ENCODE assay signal across 15 mouse cellular contexts in the genomic region with DNA sequence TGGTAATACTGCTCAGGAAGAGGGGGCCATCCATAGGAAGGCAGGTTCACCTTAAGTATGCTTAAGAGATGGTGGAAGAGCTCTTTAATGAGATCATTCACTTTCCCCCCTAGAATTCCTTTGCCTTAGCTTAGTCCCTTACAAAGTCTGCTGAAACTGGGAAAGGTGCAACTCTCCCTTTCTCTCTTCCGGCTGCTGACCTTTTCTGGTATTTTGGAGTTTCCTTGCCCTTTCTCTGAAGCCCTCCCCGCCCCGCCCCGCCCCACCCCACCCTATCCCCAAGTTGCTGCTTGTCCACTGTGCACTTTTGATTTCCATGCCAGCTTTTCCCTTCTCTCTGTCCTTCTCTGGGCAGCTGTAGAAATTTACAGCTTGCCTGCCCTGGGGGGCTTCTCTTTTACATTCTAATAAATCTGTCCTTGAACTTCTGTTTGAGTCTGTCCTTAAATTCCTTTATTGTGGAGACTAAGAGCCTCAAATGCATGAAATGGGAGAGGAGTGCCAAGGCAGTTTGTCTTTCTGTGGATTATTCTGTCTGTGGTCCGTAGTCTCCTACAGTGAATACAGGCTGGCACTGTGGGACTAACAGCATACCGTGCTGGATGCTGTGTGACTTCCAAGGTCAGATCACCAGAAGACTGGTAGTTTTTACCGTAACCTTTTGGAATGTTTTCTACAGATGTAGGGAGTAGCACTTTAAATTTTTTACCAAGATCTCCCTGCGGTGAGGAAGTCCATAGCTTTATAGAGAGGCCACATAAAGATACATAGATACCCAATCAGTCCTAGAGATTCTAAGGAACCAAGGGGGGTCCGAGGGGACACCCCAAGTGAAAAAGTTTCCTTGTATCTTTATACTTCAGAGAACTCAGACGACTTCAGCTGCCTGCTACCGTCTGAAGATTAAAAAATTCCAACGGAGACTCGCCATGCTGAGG. TPM values are rescaled to one million over a fixed set of nuclear protein-coding genes. Genes with fewer than 3 reads are reported as not detected.
DNase-seq lines count a peak whose midpoint lies in the region; ATAC-seq and TF ChIP-seq lines count a peak whose summit lies in the region.
"Had no signal": no experiment of that assay in that cellular context is flagged by ENCODE, and none has a peak within 500 bp of the region (broad histone marks: within the 10 kb centered on the region; RNA-seq: fewer than 3 reads in every experiment).

No protein-coding gene starts in this region.

- no peaks in the 10 kb centered on the region for H3K36me3 ChIP-seq in lung, embryonic 16.5 days (ENCODE audit: control insufficient read depth, insufficient read depth, low read length)
- H3K36me3 ChIP-seq in ES-E14 (ENCODE audit: control insufficient read depth, insufficient read depth, low read length, poor library complexity, severe bottlenecking), result no peaks in the 10 kb centered on the region
- H3K36me3 ChIP-seq in intestine, embryonic 14.5 days (ENCODE audit: control insufficient read depth, insufficient read depth, low read length), result no peaks in the 10 kb centered on the region
- no peaks in the 10 kb centered on the region for H3K36me3 ChIP-seq in stomach, embryonic 15.5 days
- H3K36me3 ChIP-seq: embryonic facial prominence, embryonic 12.5 days; midbrain, embryonic 15.5 days had no signal

- no peak for DNase-seq in lung, postnatal 4 days
- DNase-seq in ES-E14 (ENCODE audit: low read depth, low spot score), result no peak
- DNase-seq in intestine, embryonic 14.5 days (ENCODE audit: low spot score), result no peak
- no peak for DNase-seq in spleen, postnatal 14 days (ENCODE audit: low spot score in 2 of 2)
- no peak for DNase-seq in embryo, embryonic 10 days (ENCODE audit: low spot score)
- DNase-seq: cerebellum, adult 9-10 months; heart, postnatal 14 days; left cerebral cortex, postnatal 4 days; lung, postnatal 10 days; thymus, adult 18-20 months had no signal

- H3K4me1 ChIP-seq in lung, embryonic 16.5 days (replicated peaks; ENCODE audit: control insufficient read depth, insufficient read depth, low read length), result no peaks in the 10 kb centered on the region
- peaks cover 4 to 6% of the 10 kb centered on the region in 2 experiments for H3K4me1 ChIP-seq in ES-E14 (ENCODE audit: control insufficient read depth in 2 of 2, insufficient read depth in 2 of 2, low read length in 2 of 2, poor library complexity in 1 of 2)
- no peaks in the 10 kb centered on the region for H3K4me1 ChIP-seq in intestine, embryonic 14.5 days (replicated peaks; ENCODE audit: control insufficient read depth, insufficient read depth, low read length)
- H3K4me1 ChIP-seq in stomach, embryonic 15.5 days, result no peaks in the 10 kb centered on the region
- H3K4me1 ChIP-seq: embryonic facial prominence, embryonic 12.5 days; forebrain, embryonic 13.5 days; midbrain, embryonic 15.5 days had no signal

- H3K9ac ChIP-seq in lung, embryonic 16.5 days (ENCODE audit: low read length), result no peak overlapping the region
- peak overlapping the region; percentile 26; the same call in 1 of the 2 replicates for H3K9ac ChIP-seq in ES-E14 (ENCODE audit: insufficient read depth, low read depth, low read length, poor library complexity, severe bottlenecking)
- no peak overlapping the region for H3K9ac ChIP-seq in intestine, embryonic 14.5 days (ENCODE audit: low read length)
- H3K9ac ChIP-seq in stomach, embryonic 15.5 days, result no peak overlapping the region
- H3K9ac ChIP-seq: embryonic facial prominence, embryonic 12.5 days; forebrain, embryonic 13.5 days; midbrain, embryonic 15.5 days had no signal

- in situ Hi-C loops in ES-E14 (cut with MboI; ENCODE audit: low sequenced_read_pairs in 2 of 2, unreplicated experiment in 2 of 2), result no loop called here

- WGBS in lung, embryonic 16.5 days, result 50% methylated on average over 12 of the region's 13 CpGs
- 50% methylated on average over 13 of the region's 13 CpGs for WGBS in intestine, embryonic 14.5 days
- 42% methylated on average over 13 of the region's 13 CpGs for WGBS in stomach, embryonic 15.5 days

- H3K9me3 ChIP-seq in lung, embryonic 16.5 days (ENCODE audit: control insufficient read depth, low read length), result no peaks in the 10 kb centered on the region
- no peaks in the 10 kb centered on the region for H3K9me3 ChIP-seq in ES-E14 (ENCODE audit: control insufficient read depth, insufficient read depth, low read depth, low read length)
- H3K9me3 ChIP-seq in intestine, embryonic 14.5 days (ENCODE audit: control insufficient read depth, low read length), result no peaks in the 10 kb centered on the region
- no peaks in the 10 kb centered on the region for H3K9me3 ChIP-seq in stomach, embryonic 15.5 days
- H3K9me3 ChIP-seq: embryonic facial prominence, embryonic 12.5 days; forebrain, embryonic 13.5 days; midbrain, embryonic 15.5 days had no signal

- H3K27me3 ChIP-seq in lung, embryonic 16.5 days (ENCODE audit: control insufficient read depth, insufficient read depth, low read depth, low read length), result no peaks in the 10 kb centered on the region
- H3K27me3 ChIP-seq in intestine, embryonic 14.5 days (replicated peaks; ENCODE audit: control insufficient read depth, insufficient read depth, low read length), result no peaks in the 10 kb centered on the region
- no peaks in the 10 kb centered on the region for H3K27me3 ChIP-seq in stomach, embryonic 15.5 days (replicated peaks)
- H3K27me3 ChIP-seq: embryonic facial prominence, embryonic 12.5 days; forebrain, embryonic 13.5 days; midbrain, embryonic 15.5 days had no signal

- no peak for ATAC-seq in lung, embryonic 16.5 days (ENCODE audit: low read depth)
- no peak for ATAC-seq in intestine, embryonic 14.5 days (replicated peaks; ENCODE audit: low FRiP score, low TSS enrichment, low read depth)
- ATAC-seq in stomach, embryonic 15.5 days (ENCODE audit: insufficient read depth, low FRiP score, low read depth), result no peak
- ATAC-seq: forebrain, embryonic 13.5 days; midbrain, embryonic 15.5 days had no signal

- no peak overlapping the region for H3K27ac ChIP-seq in lung, embryonic 16.5 days (ENCODE audit: low read length)
- H3K27ac ChIP-seq in ES-E14 (ENCODE audit: insufficient read depth, low read depth, low read length, poor library complexity, severe bottlenecking), result peak overlapping the region; percentile 69; the same call in 1 of the 2 replicates
- no peak overlapping the region for H3K27ac ChIP-seq in intestine, embryonic 14.5 days (ENCODE audit: low read depth)
- H3K27ac ChIP-seq in stomach, embryonic 15.5 days, result peak overlapping the region; percentile 36; the same call in 1 of the 2 replicates
- H3K27ac ChIP-seq: embryonic facial prominence, embryonic 12.5 days; forebrain, embryonic 13.5 days; midbrain, embryonic 15.5 days had no signal

- H3K4me2 ChIP-seq in lung, embryonic 16.5 days (ENCODE audit: low read depth, low read length), result peak overlapping the region; percentile 39
- H3K4me2 ChIP-seq in intestine, embryonic 14.5 days (ENCODE audit: low read length), result peak overlapping the region; percentile 33; the same call in 1 of the 2 replicates
- H3K4me2 ChIP-seq in stomach, embryonic 15.5 days, result peak overlapping the region; percentile 29; the same call in 1 of the 2 replicates
- H3K4me2 ChIP-seq: embryonic facial prominence, embryonic 12.5 days; forebrain, embryonic 13.5 days; midbrain, embryonic 15.5 days had no signal

- H3K4me3 ChIP-seq in lung, embryonic 16.5 days (ENCODE audit: low read length), result peak overlapping the region; percentile 22; the same call in 1 of the 2 replicates
- H3K4me3 ChIP-seq in ES-E14 (ENCODE audit: insufficient read depth in 1 of 2, low read depth in 1 of 2, low read length in 2 of 2, poor library complexity in 1 of 2, severe bottlenecking in 1 of 2), result peak overlapping the region in 1 of 2 experiments; percentile 27; a peak in 1 of 4 replicates
- H3K4me3 ChIP-seq in intestine, embryonic 14.5 days (ENCODE audit: low read depth, low read length), result peak overlapping the region; percentile 8; the same call in 1 of the 2 replicates
- peak overlapping the region; percentile 13; the same call in 1 of the 2 replicates for H3K4me3 ChIP-seq in stomach, embryonic 15.5 days (replicated peaks)
- H3K4me3 ChIP-seq: embryonic facial prominence, embryonic 12.5 days; forebrain, embryonic 13.5 days; midbrain, embryonic 15.5 days had no signal

TF ChIP-seq in ES-E14, 5 proteins besides CTCF, POLR2A, EP300 and RAD21:
- TF ChIP-seq ZC3H11A (IDR thresholded peaks at IDR 0.05; ENCODE audit: borderline replicate concordance, low read depth, low read length), result no peak
- TF ChIP-seq ZNF384 (IDR thresholded peaks at IDR 0.05; ENCODE audit: low read depth, low read length), result no peak
- no peak for TF ChIP-seq HCFC1 (IDR thresholded peaks at IDR 0.05; ENCODE audit: borderline replicate concordance, insufficient read depth, low read length)
- no peak for TF ChIP-seq MAFK (IDR thresholded peaks at IDR 0.05; ENCODE audit: insufficient read depth, low read depth, low read length)
- no peak for TF ChIP-seq CHD2 (IDR thresholded peaks at IDR 0.05; ENCODE audit: low read depth, low read length)

RNA-seq across cellular contexts. Expression of a gene that starts 13.2 kb away (rescaled TPM):
- 3.6 and 4.3 TPM in 2 replicates for polyA plus RNA-seq in lung, embryonic 16.5 days (2015; fragmentation: Nextera tagmentation; extraction: Ambion mirVana)
- 26.4 and 33.2 TPM in 2 replicates for total RNA-seq in ES-E14 (2012; rRNA removed)
- 8.2 and 8.3 TPM in 2 replicates for polyA plus RNA-seq in intestine, embryonic 14.5 days (2014; fragmentation: Nextera tagmentation; extraction: Ambion mirVana)
- polyA plus RNA-seq in stomach, embryonic 15.5 days (2015; fragmentation: Nextera tagmentation; extraction: Ambion mirVana), result 8.1 and 8.3 TPM in 2 replicates

RNA-seq across cellular contexts. Expression of a gene that starts 41.5 kb away (rescaled TPM):
- polyA plus RNA-seq in lung, embryonic 16.5 days (2015; fragmentation: Nextera tagmentation; extraction: Ambion mirVana), result 2.0 and 3.3 TPM in 2 replicates
- total RNA-seq in ES-E14 (2012; rRNA removed), result 43.3 and 45.6 TPM in 2 replicates
- polyA plus RNA-seq in intestine, embryonic 14.5 days (2014; fragmentation: Nextera tagmentation; extraction: Ambion mirVana), result 6.1 and 6.8 TPM in 2 replicates
- polyA plus RNA-seq in stomach, embryonic 15.5 days (2015; fragmentation: Nextera tagmentation; extraction: Ambion mirVana), result 9.6 and 11.2 TPM in 2 replicates
- total RNA-seq: heart, postnatal 14 days; left cerebral cortex, postnatal 4 days had no signal

RNA-seq across cellular contexts. Expression of a gene that starts 43.6 kb away (rescaled TPM):
- polyA plus RNA-seq in lung, embryonic 16.5 days (2015; fragmentation: Nextera tagmentation; extraction: Ambion mirVana), result 6.5 and 6.8 TPM in 2 replicates
- 4.3 and 4.6 TPM in 2 replicates for total RNA-seq in ES-E14 (2012; rRNA removed)
- 2.4 and 3.9 TPM in 2 replicates for polyA plus RNA-seq in intestine, embryonic 14.5 days (2014; fragmentation: Nextera tagmentation; extraction: Ambion mirVana)
- 3.1 and 3.4 TPM in 2 replicates for polyA plus RNA-seq in stomach, embryonic 15.5 days (2015; fragmentation: Nextera tagmentation; extraction: Ambion mirVana)

Comparison
In these comparisons a context has a peak if more than half of its experiments do, and no peak if none do; other contexts are left out.
1. H3K27ac ChIP-seq: peak in ES-E14 (single experiment) and stomach, embryonic 15.5 days (single experiment); none in lung, embryonic 16.5 days (single experiment) and intestine, embryonic 14.5 days (single experiment).
2. Peak in every context shown above with its lines, with median percentiles within 50 percentile points of each other: H3K4me2 ChIP-seq.